Mouse (Mus musculus) liver, embryonic 16.5 days (tissue): Measurements from ENCODE around the gene Cript. TPM values are rescaled to one million over a fixed set of nuclear protein-coding genes. Genes with fewer than 3 reads are reported as not detected.
"Not testable (repeated sequence)": the region's sequence is repeated elsewhere in the genome, so short reads cannot be mapped to it uniquely, and the experiment has no call there.

Source experiments
- ATAC-seq: fragments of 200-750 bp; cut with Nextera tagmentation; 2 replicates; pipeline ENCODE4 v1.8.0; 2017; ENCODE audit warnings: low read depth, mild to moderate bottlenecking, moderate number of reproducible peaks, moderate library complexity
- H3K27ac ChIP-seq: fragments of 300-500 bp; sonication (generic); 2 replicates; pipeline ENCODE4 v1.5.1; 2014; ENCODE audit warnings: mild to moderate bottlenecking, low read length
- H3K27me3 ChIP-seq: fragments of 300-500 bp; sonication (generic); 2 replicates; pipeline ENCODE4 v1.6.1; 2014; ENCODE audit warnings: low read depth, low read length, mixed read lengths; ENCODE audit not compliant: control insufficient read depth, insufficient read depth
- H3K36me3 ChIP-seq: fragments of 300-500 bp; sonication (generic); 2 replicates; pipeline ENCODE4 v1.6.1; 2014; ENCODE audit warnings: mild to moderate bottlenecking; ENCODE audit not compliant: control insufficient read depth, insufficient read depth
- H3K4me1 ChIP-seq: fragments of 300-500 bp; sonication (generic); 2 replicates; pipeline ENCODE4 v1.6.1; 2014; ENCODE audit warnings: low read depth, low read length, mixed read lengths; ENCODE audit not compliant: control insufficient read depth
- H3K4me2 ChIP-seq: fragments of 300-500 bp; sonication (generic); 2 replicates; pipeline ENCODE4 v1.6.1; 2014; ENCODE audit warnings: low read depth, low read length, mixed read lengths
- H3K4me3 ChIP-seq: fragments of 300-500 bp; sonication (generic); 2 replicates; pipeline ENCODE4 v1.5.1; 2014; ENCODE audit warnings: low read depth, mild to moderate bottlenecking, low read length
- H3K9ac ChIP-seq: fragments of 300-500 bp; sonication (generic); 2 replicates; pipeline ENCODE4 v1.6.1; 2014; ENCODE audit warnings: low read depth, low read length
- H3K9me3 ChIP-seq: fragments of 300-500 bp; sonication (generic); replicated peaks from 2 replicates; pipeline ENCODE4 v1.6.1; 2016; ENCODE audit warnings: low read length; ENCODE audit not compliant: control insufficient read depth
- WGBS: fragments of 180-500 bp; shearing (Covaris S2); extraction: QIAGEN DNeasy Blood & Tissue Kit; methylation state at CpG from one replicate; pipeline ENCODE4 v1.1.7; 2014; ENCODE audit not compliant: insufficient replicate concordance; 5-methylcytosine and 5-hydroxymethylcytosine counted together
- polyA plus RNA-seq: library from polyadenylated mRNA; unstranded; fragments of >200 nt; fragmentation: Nextera tagmentation; extraction: Ambion mirVana; gene quantifications from 2 replicates; pipeline ENCODE4 v1.2.1, GENCODE M21; 2015

Cript gene
- polyA plus RNA-seq, 1 experiment from 2014 or later: 57.1 TPM

DNA sequence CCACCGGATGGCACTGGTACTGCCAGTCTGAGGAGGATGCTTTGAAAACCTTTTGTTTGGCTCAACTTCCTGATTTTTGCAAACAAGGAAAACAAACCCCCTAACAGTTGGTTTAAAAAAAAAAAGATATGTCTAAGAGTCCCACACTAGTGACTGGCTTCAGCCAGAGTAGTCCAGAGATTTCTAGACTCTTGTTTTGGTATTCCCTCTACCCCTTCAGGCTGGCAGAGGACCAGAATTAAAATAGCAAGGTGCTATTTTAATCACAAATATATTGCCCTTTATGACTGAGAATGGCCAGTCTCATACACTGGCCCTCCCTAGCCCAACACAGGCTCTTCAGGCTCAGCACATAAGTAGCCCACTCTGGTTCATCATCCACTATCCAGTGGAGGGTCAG lies 30.3 kb downstream of the Cript start:
- 21% methylated on average over 1 of the region's 1 CpGs for WGBS
- H3K27ac ChIP-seq: no peak overlapping the region
- no peaks in the 10 kb centered on the region for H3K27me3 ChIP-seq
- no peak overlapping the region for H3K9ac ChIP-seq
- no peak overlapping the region for H3K4me2 ChIP-seq
- no peaks in the 10 kb centered on the region for H3K36me3 ChIP-seq
- H3K4me1 ChIP-seq: no peaks in the 10 kb centered on the region
- ATAC-seq: no peak
- no peak overlapping the region for H3K4me3 ChIP-seq
- H3K9me3 ChIP-seq: no peaks in the 10 kb centered on the region

DNA sequence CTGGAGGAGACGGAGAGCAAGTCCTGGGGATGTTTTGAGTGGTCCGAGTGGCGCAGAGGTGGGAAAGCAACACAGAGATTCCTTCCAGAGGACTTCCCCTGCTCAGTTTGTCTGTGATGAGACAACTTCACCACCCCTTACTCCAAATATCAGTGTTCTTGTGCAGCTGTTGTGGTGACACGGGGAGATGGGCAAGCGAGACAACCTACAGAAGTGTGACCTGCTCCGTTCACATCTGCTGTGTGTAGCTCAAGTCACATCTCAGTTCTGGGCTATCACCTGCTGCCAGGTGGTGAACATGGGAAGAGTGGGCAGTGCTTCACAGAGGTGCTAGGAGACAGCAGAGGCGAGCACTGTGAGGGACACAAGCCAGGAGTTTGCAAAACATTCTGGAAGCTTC lies 31.4 kb downstream of the Cript start:
- H3K9me3 ChIP-seq: no peaks in the 10 kb centered on the region
- no peak overlapping the region for H3K4me2 ChIP-seq
- H3K4me1 ChIP-seq: no peaks in the 10 kb centered on the region
- no peak for ATAC-seq
- H3K36me3 ChIP-seq: no peaks in the 10 kb centered on the region
- 73% methylated on average over 7 of the region's 7 CpGs for whole genome bisulfite sequencing
- H3K4me3 ChIP-seq: no peak overlapping the region
- H3K27me3 ChIP-seq: no peaks in the 10 kb centered on the region
- H3K27ac ChIP-seq: no peak overlapping the region
- no peak overlapping the region for H3K9ac ChIP-seq

- no peaks in the 10 kb centered on the region for H3K9me3 ChIP-seq
- WGBS: 71% methylated on average over 8 of the region's 8 CpGs
Observed at GRCm38 (mm10) chr17:87057486-87058266, 32.3 kb downstream of the Cript start.

DNA sequence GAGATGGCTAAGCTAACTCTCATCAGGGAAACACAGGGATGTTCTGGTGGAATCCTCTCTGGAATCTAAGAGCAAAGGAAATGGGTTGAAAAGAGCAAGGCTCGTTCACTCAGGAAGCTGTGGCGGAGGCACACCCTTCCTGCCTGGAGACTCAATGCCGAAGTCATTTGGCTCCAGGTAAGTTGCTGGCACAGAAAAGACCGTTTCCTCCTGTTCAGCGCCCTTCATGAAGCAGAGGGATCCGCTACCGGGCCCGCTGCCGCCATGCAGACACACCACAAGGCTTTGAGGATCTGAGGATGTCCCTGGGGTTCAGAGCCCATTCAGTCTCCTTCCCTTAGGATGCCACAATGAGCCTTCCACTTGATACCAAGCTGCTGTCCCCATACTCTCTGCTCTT lies 37.3 kb downstream of the Cript start:
- WGBS: 45% methylated on average over 9 of the region's 9 CpGs
- H3K4me1 ChIP-seq: no peaks in the 10 kb centered on the region
- ATAC-seq: no peak
- H3K9me3 ChIP-seq: no peaks in the 10 kb centered on the region
- H3K9ac ChIP-seq: no peak overlapping the region
- no peaks in the 10 kb centered on the region for H3K27me3 ChIP-seq
- no peak overlapping the region for H3K4me2 ChIP-seq
- no peak overlapping the region for H3K4me3 ChIP-seq
- H3K36me3 ChIP-seq: no peaks in the 10 kb centered on the region
- no peak overlapping the region for H3K27ac ChIP-seq

More at GRCm38 (mm10) chr17:87057486-87058266, 32.3 kb downstream of the Cript start:
- no peaks in the 10 kb centered on the region for H3K27me3 ChIP-seq
- H3K36me3 ChIP-seq: no peaks in the 10 kb centered on the region
- H3K27ac ChIP-seq: no peak overlapping the region
- ATAC-seq: no peak
- no peak overlapping the region for H3K4me2 ChIP-seq
- H3K4me3 ChIP-seq: no peak overlapping the region
- no peak overlapping the region for H3K9ac ChIP-seq
- no peaks in the 10 kb centered on the region for H3K4me1 ChIP-seq

GRCm38 (mm10) chr17:87063461-87063860 lies 38.1 kb downstream of the Cript start:
- WGBS: 57% methylated on average over 7 of the region's 7 CpGs
- no peak overlapping the region for H3K4me2 ChIP-seq
- no peak overlapping the region for H3K9ac ChIP-seq
- H3K9me3 ChIP-seq: no peaks in the 10 kb centered on the region
- H3K36me3 ChIP-seq: no peaks in the 10 kb centered on the region
- H3K4me3 ChIP-seq: no peak overlapping the region
- H3K4me1 ChIP-seq: no peaks in the 10 kb centered on the region
- ATAC-seq: no peak
- H3K27ac ChIP-seq: no peak overlapping the region
- H3K27me3 ChIP-seq: no peaks in the 10 kb centered on the region

DNA sequence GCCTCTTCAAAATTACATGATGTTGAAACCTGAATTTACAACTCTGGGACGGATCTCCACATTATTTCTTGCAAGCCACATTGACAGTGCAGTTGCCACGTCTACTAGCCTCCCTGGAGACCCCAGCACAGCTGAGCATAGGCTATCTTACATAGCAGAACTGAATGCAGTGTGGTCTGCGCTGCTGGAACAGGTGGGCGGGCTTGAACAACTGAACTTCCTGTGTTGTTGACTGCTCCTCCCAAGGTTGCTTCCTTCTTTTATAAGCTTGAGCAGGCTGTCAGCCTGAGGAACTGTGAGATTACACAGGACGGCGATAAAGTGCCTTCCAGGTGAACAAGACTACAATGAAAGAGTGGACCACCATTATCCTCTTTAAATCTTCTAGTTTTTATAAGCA lies 38.6 kb downstream of the Cript start:
- H3K36me3 ChIP-seq: no peaks in the 10 kb centered on the region
- H3K4me1 ChIP-seq: no peaks in the 10 kb centered on the region
- no peak overlapping the region for H3K9ac ChIP-seq
- ATAC-seq: no peak
- no peak overlapping the region for H3K27ac ChIP-seq
- H3K4me3 ChIP-seq: no peak overlapping the region
- H3K9me3 ChIP-seq: no peaks in the 10 kb centered on the region
- H3K4me2 ChIP-seq: no peak overlapping the region
- no peaks in the 10 kb centered on the region for H3K27me3 ChIP-seq
- WGBS: 16% methylated on average over 6 of the region's 6 CpGs

DNA sequence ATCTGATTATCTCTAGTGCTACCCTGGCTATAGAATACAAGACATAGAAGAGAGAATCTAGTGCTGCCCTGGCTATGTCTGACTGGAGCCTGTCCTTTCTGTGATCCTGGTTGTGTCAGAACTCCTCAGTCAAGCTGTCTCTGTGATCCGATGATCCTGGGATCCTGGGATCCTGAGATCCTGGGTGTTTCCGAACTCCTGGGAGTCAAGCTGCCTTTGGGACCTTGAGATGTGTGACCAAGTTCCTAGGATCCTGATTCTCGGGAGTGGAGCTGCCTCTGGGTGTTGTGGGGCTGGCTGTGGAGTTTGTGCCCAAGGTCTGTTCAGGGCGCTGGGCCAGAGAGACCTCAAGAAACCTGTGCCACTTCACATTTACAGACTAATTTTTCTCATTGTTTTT lies 43.6 kb downstream of the Cript start:
- no peaks in the 10 kb centered on the region for H3K36me3 ChIP-seq
- no peaks in the 10 kb centered on the region for H3K27me3 ChIP-seq
- ATAC-seq: no peak
- H3K4me2 ChIP-seq: no peak overlapping the region
- H3K27ac ChIP-seq: no peak overlapping the region
- H3K9ac ChIP-seq: no peak overlapping the region
- no peak overlapping the region for H3K4me3 ChIP-seq
- no peaks in the 10 kb centered on the region for H3K9me3 ChIP-seq
- no peaks in the 10 kb centered on the region for H3K4me1 ChIP-seq
- 62% methylated on average over 4 of the region's 4 CpGs for WGBS

- not testable (repeated sequence) for ATAC-seq
- whole genome bisulfite sequencing: 77% methylated on average over 1 of the region's 1 CpGs
Observed at GRCm38 (mm10) chr17:87072183-87072582, 46.8 kb downstream of the Cript start.

GRCm38 (mm10) chr17:87072766-87073440 lies 47.6 kb downstream of the Cript start:
- ATAC-seq: no peak
- Histone ChIP-seq H3K4me3 (no peak overlapping the region), H3K9me3 (no peaks in the 10 kb centered on the region), H3K4me1 (no peaks in the 10 kb centered on the region), H3K9ac (no peak overlapping the region), H3K4me2 (no peak overlapping the region), H3K27me3 (no peaks in the 10 kb centered on the region), H3K27ac (no peak overlapping the region), H3K36me3 (no peaks in the 10 kb centered on the region)
- WGBS: 57% methylated on average over 5 of the region's 5 CpGs

More at GRCm38 (mm10) chr17:87072183-87072582, 46.8 kb downstream of the Cript start:
- not testable (repeated sequence) for H3K27ac ChIP-seq, H3K27me3 ChIP-seq, H3K9ac ChIP-seq, H3K4me2 ChIP-seq, H3K9me3 ChIP-seq, H3K4me3 ChIP-seq, H3K36me3 ChIP-seq, H3K4me1 ChIP-seq
